In the genomic region with DNA sequence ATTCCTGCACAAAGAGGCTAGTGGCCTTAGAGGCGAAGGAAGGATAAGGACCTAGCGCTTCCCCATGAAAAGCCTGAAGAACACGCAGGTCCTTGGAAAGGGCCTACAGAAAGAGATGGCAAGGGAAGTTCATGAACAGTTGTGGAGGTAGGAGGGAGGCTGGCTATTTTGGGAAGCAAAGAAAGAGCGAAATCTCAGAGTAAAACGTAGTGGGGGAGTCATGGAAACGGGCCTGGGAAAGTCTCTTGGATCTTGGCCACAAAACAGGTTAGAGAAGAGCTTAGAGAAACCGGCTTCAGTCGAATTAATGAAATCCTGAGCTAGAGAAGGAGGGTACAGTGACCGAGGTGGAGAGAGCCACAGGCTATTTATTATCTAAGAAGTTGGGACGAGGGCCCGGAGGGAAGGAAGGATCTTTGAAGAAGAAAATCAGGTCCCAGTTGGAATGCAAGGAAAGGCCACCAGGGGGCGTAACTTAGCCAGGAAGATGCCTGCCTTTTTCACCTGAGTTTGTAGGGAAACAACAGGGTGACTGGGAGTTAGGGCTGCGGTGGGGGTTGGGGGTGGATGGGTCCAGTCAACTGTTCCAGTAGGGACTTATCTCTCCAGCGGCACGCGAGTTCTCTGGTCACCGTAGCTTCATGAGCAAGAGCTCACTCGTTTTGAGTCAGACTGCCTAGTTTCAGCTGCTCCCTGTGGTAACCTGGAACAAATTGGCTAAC, we compare ENCODE assay signal across 1 mouse cellular context.
A peak's percentile ranks its signal among the peaks of the same experiment; 100 is the strongest.
TF ChIP-seq lines count a peak whose summit lies in the region.

No protein-coding gene starts in this region.

TF ChIP-seq in CH12.LX, 34 proteins besides CTCF, POLR2A, EP300 and RAD21 (continued from another document):
- TF ChIP-seq ZMIZ1 (IDR thresholded peaks at IDR 0.05; ENCODE audit: low read depth, low read length): no peak
- peak; percentile 73 for TF ChIP-seq MAZ (IDR thresholded peaks at IDR 0.05; ENCODE audit: low read depth, low read length)
- no peak for TF ChIP-seq MXI1 (IDR thresholded peaks at IDR 0.05; ENCODE audit: low read depth, low read length)
- TF ChIP-seq SMC3 (IDR thresholded peaks at IDR 0.05; ENCODE audit: low read depth, low read length): peak; percentile 95
- TF ChIP-seq GABPA (IDR thresholded peaks at IDR 0.05; ENCODE audit: insufficient replicate concordance, low read depth, low read length): no peak
- TF ChIP-seq ZKSCAN1 (IDR thresholded peaks at IDR 0.05; ENCODE audit: borderline replicate concordance, low read depth, low read length): no peak
- TF ChIP-seq BHLHE40 (IDR thresholded peaks at IDR 0.05; ENCODE audit: low read depth, low read length): peak; percentile 87
- no peak for TF ChIP-seq USF1 (IDR thresholded peaks at IDR 0.05; ENCODE audit: low read depth, low read length)
- TF ChIP-seq PAX5 (IDR thresholded peaks at IDR 0.05; ENCODE audit: low read length): no peak
- no peak for TF ChIP-seq MAX (IDR thresholded peaks at IDR 0.05; ENCODE audit: low read length)
- no peak for TF ChIP-seq KAT2A (IDR thresholded peaks at IDR 0.05; ENCODE audit: insufficient replicate concordance, low read length)
- no peak for TF ChIP-seq E2F4 (IDR thresholded peaks at IDR 0.05; ENCODE audit: insufficient replicate concordance, low read depth, low read length)
- no peak for TF ChIP-seq JUN (IDR thresholded peaks at IDR 0.05; ENCODE audit: insufficient read depth, low read depth, low read length)
- no peak for TF ChIP-seq ZNF384 (IDR thresholded peaks at IDR 0.05; ENCODE audit: low read depth, low read length)
- TF ChIP-seq USF2 (conservative IDR thresholded peaks at IDR 0.05; ENCODE audit: low read depth, low read length): no peak
- TF ChIP-seq IRF4 (IDR thresholded peaks at IDR 0.05; ENCODE audit: low read depth, low read length): peak; percentile 81
- TF ChIP-seq RCOR1 (conservative IDR thresholded peaks at IDR 0.05; ENCODE audit: low read depth, low read length): no peak; the same call in 1 of the 2 replicates
- peak; percentile 58; the same call in 1 of the 2 replicates for TF ChIP-seq SIN3A (IDR thresholded peaks at IDR 0.05; ENCODE audit: low read length)
